Mouse (Mus musculus) heart, embryonic 12.5 days (tissue): ENCODE measurements at regions not wholly inside any gene's neighbourhood (a gene's known extent, or its start where the extent isn't known, plus 50 kb on each side); places are given as distances from the start of the nearest gene placed in this dataset.

Experiments
- ATAC-seq: fragments of 200-750 bp; cut with Nextera tagmentation; 2 replicates; pipeline ENCODE4 v1.8.0; 2017; ENCODE audit warnings: moderate TSS enrichment, moderate library complexity; ENCODE audit not compliant: insufficient number of reproducible peaks, low FRiP score
- H3K27ac ChIP-seq: fragments of 300-500 bp; sonication (generic); 2 replicates; pipeline ENCODE4 v1.5.1; 2016; ENCODE audit warnings: mild to moderate bottlenecking, moderate library complexity; ENCODE audit not compliant: poor library complexity, severe bottlenecking
- H3K27me3 ChIP-seq: fragments of 300-500 bp; sonication (generic); replicated peaks from 2 replicates; pipeline ENCODE4 v1.6.1; 2016; ENCODE audit warnings: mild to moderate bottlenecking, moderate library complexity
- H3K36me3 ChIP-seq: fragments of 300-500 bp; sonication (generic); 2 replicates; pipeline ENCODE4 v1.6.1; 2016; ENCODE audit warnings: mild to moderate bottlenecking, moderate library complexity
- H3K4me1 ChIP-seq: fragments of 300-500 bp; sonication (generic); replicated peaks from 2 replicates; pipeline ENCODE4 v1.6.1; 2016; ENCODE audit warnings: mild to moderate bottlenecking
- H3K4me2 ChIP-seq: fragments of 300-500 bp; sonication (generic); 2 replicates; pipeline ENCODE4 v1.6.1; 2016; ENCODE audit warnings: mild to moderate bottlenecking, moderate library complexity
- H3K4me3 ChIP-seq: fragments of 300-500 bp; sonication (generic); 2 replicates; pipeline ENCODE4 v1.5.1; 2016; ENCODE audit warnings: mild to moderate bottlenecking
- H3K9ac ChIP-seq: fragments of 300-500 bp; sonication (generic); 2 replicates; pipeline ENCODE4 v1.6.1; 2016; ENCODE audit warnings: mild to moderate bottlenecking, moderate library complexity
- H3K9me3 ChIP-seq: fragments of 300-500 bp; sonication (generic); replicated peaks from 2 replicates; pipeline ENCODE4 v1.6.1; 2016; ENCODE audit warnings: mild to moderate bottlenecking, moderate library complexity
- WGBS: fragments of 180-500 bp; shearing (Covaris S2); methylation state at CpG from one replicate; pipeline ENCODE4 v1.1.7; 2016; 5-methylcytosine and 5-hydroxymethylcytosine counted together

DNA sequence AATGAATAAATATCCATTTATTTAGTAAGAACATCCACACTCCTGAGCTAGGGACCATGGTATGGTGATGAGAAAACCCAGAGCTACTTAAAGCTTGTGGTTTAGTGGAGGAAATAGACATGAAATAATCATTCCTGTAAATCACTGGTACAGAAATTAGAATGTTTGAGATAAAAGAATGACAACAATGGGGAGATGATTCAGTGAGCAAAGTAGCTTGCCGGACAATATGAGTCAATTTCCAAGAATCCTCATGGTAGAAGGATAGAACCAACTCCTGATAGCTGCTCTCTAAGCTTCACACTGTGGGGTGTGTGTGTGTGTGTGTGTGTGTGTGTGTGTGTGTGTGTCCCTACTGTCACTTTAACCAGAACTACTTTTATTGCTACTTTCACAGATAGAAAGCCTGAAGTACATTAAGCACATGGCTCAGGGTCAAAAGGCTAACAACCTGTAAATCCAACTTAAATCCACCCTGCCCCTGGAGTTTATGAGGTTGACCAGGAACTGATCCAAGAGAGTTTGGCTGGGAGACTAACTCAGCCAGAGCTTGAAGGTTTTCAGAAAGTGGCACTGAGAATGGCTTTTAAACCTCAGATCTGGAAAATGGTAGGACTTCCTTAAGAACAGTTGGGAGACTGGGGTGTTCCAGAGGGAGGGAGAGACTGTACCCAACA lies 336.9 kb upstream of the Gcfc2 start:
- H3K27ac ChIP-seq: no peak overlapping the region
- no peak for ATAC-seq
- no peaks in the 10 kb centered on the region for H3K4me1 ChIP-seq
- no peaks in the 10 kb centered on the region for H3K9me3 ChIP-seq
- H3K9ac ChIP-seq: no peak overlapping the region
- 81% methylated on average over 1 of the region's 1 CpGs for WGBS
- no peaks in the 10 kb centered on the region for H3K27me3 ChIP-seq
- H3K36me3 ChIP-seq: no peaks in the 10 kb centered on the region
- H3K4me2 ChIP-seq: no peak overlapping the region
- no peak overlapping the region for H3K4me3 ChIP-seq

DNA sequence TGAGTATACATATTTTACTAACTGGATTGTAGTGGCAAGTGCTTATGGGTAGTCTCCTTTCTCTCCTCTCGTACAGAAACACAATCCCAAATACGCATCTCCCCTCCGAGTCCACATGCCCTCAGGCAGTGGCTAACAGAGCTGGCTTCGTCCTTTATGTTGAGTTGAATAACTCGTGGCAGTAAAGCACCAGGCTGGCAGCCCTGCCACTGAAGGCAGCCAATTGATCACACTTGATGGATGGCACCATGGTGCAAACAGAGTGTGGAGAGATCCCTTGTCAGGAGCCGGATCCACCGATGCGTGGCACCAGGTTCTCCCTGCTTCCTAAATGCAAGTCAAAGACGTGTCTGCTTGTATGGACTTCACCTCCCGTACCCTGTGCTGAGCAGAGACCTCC lies 333.7 kb upstream of the Gcfc2 start:
- no peak for ATAC-seq
- H3K4me2 ChIP-seq: no peak overlapping the region

DNA sequence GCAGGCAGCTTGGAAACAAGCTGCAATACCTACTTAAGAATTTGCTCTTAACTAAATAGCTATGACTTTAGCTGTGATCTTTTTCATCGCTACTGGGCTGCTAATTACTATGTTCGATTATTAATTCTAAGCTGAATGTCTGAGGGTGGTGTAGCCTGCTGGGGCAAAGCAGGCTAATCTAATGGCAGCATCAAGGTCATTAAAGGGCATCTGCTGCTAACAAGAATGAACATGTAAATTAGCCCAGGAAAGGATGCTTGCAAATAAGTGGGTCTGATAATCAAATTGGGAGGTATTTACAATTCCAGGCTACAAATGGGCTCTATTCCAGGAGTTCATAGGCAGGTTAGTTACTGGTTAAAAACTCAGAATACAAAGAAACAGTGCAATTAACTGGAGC lies 327.5 kb upstream of the Gcfc2 start:
- Histone ChIP-seq H3K4me1 (no peaks in the 10 kb centered on the region), H3K9ac (no peak overlapping the region), H3K4me2 (no peak overlapping the region), H3K27ac (no peak overlapping the region), H3K27me3 (no peaks in the 10 kb centered on the region), H3K4me3 (no peak overlapping the region), H3K9me3 (no peaks in the 10 kb centered on the region), H3K36me3 (no peaks in the 10 kb centered on the region)
- no peak for ATAC-seq
- 80% methylated on average over 2 of the region's 2 CpGs for WGBS

More for the DNA sequence above, 333.7 kb upstream of the Gcfc2 start:
- Histone ChIP-seq H3K9ac (no peak overlapping the region), H3K4me1 (no peaks in the 10 kb centered on the region), H3K27me3 (no peaks in the 10 kb centered on the region), H3K9me3 (no peaks in the 10 kb centered on the region), H3K27ac (no peak overlapping the region), H3K4me3 (no peak overlapping the region), H3K36me3 (no peaks in the 10 kb centered on the region)
- WGBS: 75% methylated on average over 10 of the region's 10 CpGs

DNA sequence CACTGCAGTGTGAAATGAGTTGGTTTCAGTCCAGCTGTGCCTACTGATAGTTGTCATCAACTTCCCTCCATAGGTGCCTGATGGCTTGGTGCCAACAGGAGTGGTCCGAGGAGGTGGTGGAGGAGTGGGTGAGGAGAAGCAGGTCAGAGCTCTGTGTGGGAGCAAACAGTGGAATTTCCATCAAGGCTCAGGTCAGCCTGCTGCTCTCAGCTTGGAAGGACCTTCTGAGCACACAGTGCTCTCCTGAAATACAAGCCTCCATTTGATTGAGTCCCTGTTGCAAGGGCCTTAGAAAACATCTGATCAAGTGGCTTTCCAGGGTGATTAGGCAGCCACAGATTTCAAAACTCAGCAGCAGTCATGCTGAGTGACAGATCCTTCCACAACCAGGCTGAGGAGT lies 314.8 kb upstream of the Gcfc2 start:
- no peak overlapping the region for H3K27ac ChIP-seq
- H3K4me1 ChIP-seq: peaks cover 9% of the 10 kb centered on the region; the same call in 1 of the 2 replicates
- H3K36me3 ChIP-seq: no peaks in the 10 kb centered on the region
- no peak overlapping the region for H3K4me3 ChIP-seq
- H3K9ac ChIP-seq: no peak overlapping the region
- H3K4me2 ChIP-seq: no peak overlapping the region
- ATAC-seq: no peak
- H3K9me3 ChIP-seq: no peaks in the 10 kb centered on the region
- 13% methylated on average over 1 of the region's 1 CpGs for WGBS
- H3K27me3 ChIP-seq: no peaks in the 10 kb centered on the region

DNA sequence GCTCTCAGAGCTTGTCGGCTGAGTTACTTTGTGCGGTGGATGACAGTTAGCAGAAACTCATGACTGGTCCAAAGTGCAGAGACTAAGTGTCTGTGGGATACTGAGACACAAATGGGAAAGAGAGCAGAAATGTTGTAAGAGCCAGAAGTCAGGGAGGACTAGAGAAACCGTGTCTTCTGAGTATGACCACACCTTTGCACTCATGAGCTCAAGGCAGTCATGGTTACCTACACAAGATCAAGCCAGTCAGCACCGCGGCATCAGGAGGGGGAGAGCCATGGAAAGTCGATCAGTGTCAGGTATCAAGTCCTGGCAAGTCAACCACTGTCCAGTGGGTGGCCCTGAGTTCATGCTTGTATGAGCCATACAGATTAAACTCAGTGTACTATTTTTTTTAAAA lies 311.5 kb upstream of the Gcfc2 start:
- Histone ChIP-seq H3K4me1 (peaks cover 5% of the 10 kb centered on the region; the same call in 1 of the 2 replicates), H3K9ac (no peak overlapping the region), H3K27ac (no peak overlapping the region), H3K4me2 (no peak overlapping the region), H3K9me3 (no peaks in the 10 kb centered on the region), H3K36me3 (no peaks in the 10 kb centered on the region), H3K4me3 (no peak overlapping the region), H3K27me3 (no peaks in the 10 kb centered on the region)
- no peak for ATAC-seq
- WGBS: 84% methylated on average over 6 of the region's 6 CpGs

DNA sequence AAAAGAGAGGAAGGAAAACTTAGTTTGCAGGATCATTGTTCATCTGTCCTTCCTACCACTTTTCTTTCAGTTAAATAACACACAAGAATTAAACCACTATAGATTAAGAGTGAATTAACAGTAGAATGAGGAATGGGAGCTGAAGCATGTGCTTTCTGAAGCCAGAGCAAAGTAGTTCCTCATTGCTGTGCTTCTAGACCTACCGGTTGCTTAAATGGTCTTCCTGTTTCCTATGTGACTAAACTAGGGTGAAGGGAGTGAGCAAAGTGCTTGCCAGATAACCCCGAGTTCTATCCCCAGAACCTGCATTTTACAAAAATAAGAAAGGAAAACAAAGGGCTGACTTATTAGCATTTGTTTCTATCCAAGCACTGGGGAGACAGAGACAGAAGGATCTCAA lies 305.5 kb upstream of the Gcfc2 start:
- no peaks in the 10 kb centered on the region for H3K4me1 ChIP-seq
- H3K4me3 ChIP-seq: no peak overlapping the region
- WGBS: 63% methylated on average over 2 of the region's 2 CpGs

DNA sequence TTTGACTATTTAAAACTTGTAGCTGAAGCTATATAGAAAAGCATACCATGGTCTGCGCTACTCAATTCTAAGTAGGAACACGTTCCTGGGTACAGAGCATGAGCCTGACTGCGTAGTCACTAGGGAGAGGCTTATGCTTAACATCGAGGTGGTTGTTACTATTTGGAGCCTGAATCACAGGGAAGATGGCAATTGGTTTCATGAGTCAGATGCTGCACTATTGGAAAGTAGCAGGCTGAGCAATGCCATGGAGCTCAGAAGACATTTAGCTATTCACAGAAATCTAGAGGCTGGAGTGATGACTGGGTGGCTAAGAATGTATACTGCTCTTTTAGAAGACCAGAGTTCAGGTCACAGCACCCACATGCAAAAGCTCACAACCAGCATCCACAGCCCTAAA lies 302.4 kb upstream of the Gcfc2 start:
- Histone ChIP-seq H3K9me3 (no peaks in the 10 kb centered on the region), H3K9ac (no peak overlapping the region), H3K27ac (no peak overlapping the region), H3K36me3 (no peaks in the 10 kb centered on the region), H3K27me3 (no peaks in the 10 kb centered on the region), H3K4me3 (no peak overlapping the region), H3K4me1 (no peaks in the 10 kb centered on the region), H3K4me2 (no peak overlapping the region)
- no peak for ATAC-seq
- 88% methylated on average over 4 of the region's 4 CpGs for WGBS

More for the DNA sequence above, 305.5 kb upstream of the Gcfc2 start:
- H3K27me3 ChIP-seq: no peaks in the 10 kb centered on the region
- no peak overlapping the region for H3K27ac ChIP-seq
- no peaks in the 10 kb centered on the region for H3K9me3 ChIP-seq
- no peaks in the 10 kb centered on the region for H3K36me3 ChIP-seq
- ATAC-seq: no peak
- H3K4me2 ChIP-seq: no peak overlapping the region
- H3K9ac ChIP-seq: no peak overlapping the region

DNA sequence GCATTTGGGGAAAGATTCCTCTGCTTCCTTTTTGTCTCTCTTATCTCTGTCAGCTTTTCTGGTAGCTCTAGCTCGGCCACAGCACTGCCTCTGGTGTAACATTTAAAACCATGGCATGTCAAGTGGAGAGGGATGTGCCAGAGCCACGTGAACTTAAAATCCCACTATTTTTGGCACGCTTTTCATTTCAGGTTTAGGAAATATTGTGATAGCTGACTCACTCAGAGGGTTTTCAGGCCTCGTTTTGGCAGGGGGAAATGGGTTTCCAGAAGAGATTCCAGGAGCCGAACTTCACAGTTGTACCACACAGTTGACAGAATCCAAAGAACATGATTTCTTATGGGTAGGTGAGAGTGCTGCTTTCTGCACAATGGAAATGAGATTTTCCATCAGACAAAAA lies 300.8 kb upstream of the Gcfc2 start:
- no peak overlapping the region for H3K9ac ChIP-seq
- no peak overlapping the region for H3K4me3 ChIP-seq
- H3K9me3 ChIP-seq: no peaks in the 10 kb centered on the region
- H3K27me3 ChIP-seq: no peaks in the 10 kb centered on the region
- 49% methylated on average over 5 of the region's 5 CpGs for WGBS
- H3K36me3 ChIP-seq: no peaks in the 10 kb centered on the region
- ATAC-seq: no peak
- H3K4me1 ChIP-seq: no peaks in the 10 kb centered on the region
- no peak overlapping the region for H3K27ac ChIP-seq
- no peak overlapping the region for H3K4me2 ChIP-seq

DNA sequence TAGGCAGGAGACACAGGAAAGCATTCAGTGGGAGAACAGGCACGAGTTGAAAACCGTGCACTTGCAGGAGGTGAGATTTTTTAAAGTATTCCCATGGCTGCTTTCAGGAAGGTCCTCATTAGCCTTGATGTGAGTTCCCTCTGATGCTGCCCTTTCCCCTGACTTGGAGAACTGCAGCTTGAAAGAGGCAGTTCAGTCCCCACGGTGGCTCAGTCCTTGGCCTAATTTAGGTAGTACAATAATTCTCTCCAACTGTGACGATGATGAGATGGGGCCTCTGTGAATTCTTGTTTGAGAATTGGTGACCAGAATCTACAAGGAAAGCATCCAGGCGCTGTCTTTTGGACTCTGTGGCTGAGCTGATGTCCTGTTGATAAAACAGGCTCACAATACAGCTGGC lies 298.5 kb upstream of the Gcfc2 start:
- Histone ChIP-seq H3K27me3 (no peaks in the 10 kb centered on the region), H3K4me2 (no peak overlapping the region), H3K4me3 (no peak overlapping the region), H3K36me3 (no peaks in the 10 kb centered on the region), H3K4me1 (no peaks in the 10 kb centered on the region), H3K27ac (no peak overlapping the region), H3K9me3 (no peaks in the 10 kb centered on the region), H3K9ac (no peak overlapping the region)
- 68% methylated on average over 5 of the region's 5 CpGs for WGBS
- ATAC-seq: no peak

DNA sequence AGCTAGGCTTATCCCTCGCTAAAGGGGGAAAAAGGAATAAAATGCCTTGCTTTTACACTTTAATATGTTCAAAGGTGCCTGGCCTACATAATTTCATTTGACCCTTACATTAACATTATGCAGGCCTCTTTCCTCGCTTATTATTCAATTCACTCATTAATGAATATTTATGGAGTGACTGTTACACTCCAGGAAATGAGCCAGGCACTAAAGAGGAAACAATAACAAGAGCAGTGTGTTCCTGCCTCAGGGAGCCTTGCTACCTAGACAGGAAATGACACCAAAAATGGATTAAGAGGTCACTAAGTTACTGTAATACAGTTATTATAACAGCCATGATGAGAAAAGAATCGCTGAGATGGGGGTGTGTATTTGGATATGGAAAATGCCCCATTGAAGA lies 289.9 kb upstream of the Gcfc2 start:
- Histone ChIP-seq H3K27me3 (no peaks in the 10 kb centered on the region), H3K4me1 (no peaks in the 10 kb centered on the region), H3K9me3 (no peaks in the 10 kb centered on the region), H3K27ac (no peak overlapping the region), H3K4me2 (no peak overlapping the region), H3K4me3 (no peak overlapping the region), H3K36me3 (no peaks in the 10 kb centered on the region), H3K9ac (no peak overlapping the region)
- ATAC-seq: no peak
- 64% methylated on average over 3 of the region's 3 CpGs for WGBS

DNA sequence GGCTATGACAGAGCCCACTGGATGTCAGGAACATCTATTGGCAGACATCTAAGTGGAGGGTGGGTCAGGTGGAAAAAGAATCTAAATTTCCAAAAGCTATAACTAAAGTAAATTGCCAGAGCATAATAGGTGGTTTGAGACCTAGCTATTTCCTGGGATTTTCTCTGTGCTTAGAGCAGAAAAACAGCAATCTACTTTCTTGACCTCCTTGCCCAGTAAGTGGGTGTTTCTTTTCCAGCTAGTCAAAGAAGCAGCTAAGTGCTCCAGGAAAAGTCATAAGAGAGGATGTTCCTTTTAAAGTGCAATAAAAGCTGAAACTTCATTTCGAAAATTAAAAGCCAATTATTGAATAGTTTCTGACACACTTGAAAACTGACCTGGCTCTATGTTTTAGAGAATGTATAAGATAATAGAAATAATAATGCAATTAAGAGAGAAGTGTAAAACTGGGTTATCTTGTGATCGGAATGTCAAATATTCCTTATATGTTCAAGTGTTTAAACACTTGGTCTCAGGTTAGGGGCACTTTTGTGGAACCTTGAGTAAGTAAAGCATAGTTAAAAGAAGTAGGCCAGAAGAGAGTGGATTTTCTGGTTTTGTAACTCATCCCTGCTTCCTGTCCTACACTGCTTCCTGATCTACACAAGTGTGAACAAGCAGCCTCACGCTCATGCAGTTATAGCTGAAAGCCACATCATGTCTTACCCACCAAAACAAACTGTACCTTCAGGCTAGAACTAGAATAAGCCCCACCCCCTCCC lies 275.7 kb upstream of the Gcfc2 start:
- Histone ChIP-seq H3K36me3 (no peaks in the 10 kb centered on the region), H3K27ac (no peak overlapping the region), H3K4me1 (no peaks in the 10 kb centered on the region), H3K9me3 (no peaks in the 10 kb centered on the region), H3K9ac (no peak overlapping the region), H3K27me3 (no peaks in the 10 kb centered on the region), H3K4me2 (no peak overlapping the region), H3K4me3 (no peak overlapping the region)
- ATAC-seq: no peak
- 79% methylated on average over 3 of the region's 3 CpGs for WGBS

DNA sequence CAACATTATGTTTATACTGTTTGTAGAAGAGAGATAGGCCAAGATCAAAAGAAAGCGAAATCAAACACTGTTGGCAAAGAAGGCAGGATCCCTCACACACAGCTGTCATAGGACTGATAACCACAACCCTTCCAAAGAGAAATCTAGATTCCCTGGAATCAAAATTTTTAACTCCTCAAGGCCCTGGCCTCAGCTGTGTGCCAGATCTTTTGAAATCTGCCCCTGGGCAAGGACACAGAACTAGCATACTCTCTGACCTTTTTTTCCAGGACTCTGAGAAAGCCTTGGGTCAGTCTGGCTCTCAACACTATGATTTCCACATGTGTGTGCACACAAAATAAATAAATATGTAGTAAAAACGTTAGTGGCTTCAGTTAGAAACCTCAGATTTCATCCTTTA lies 271.6 kb upstream of the Gcfc2 start:
- Histone ChIP-seq H3K9ac (no peak overlapping the region), H3K27me3 (no peaks in the 10 kb centered on the region), H3K4me1 (no peaks in the 10 kb centered on the region), H3K4me2 (no peak overlapping the region), H3K27ac (no peak overlapping the region), H3K36me3 (no peaks in the 10 kb centered on the region), H3K4me3 (no peak overlapping the region), H3K9me3 (no peaks in the 10 kb centered on the region)
- ATAC-seq: no peak
- 59% methylated on average over 2 of the region's 2 CpGs for WGBS
